Mouse (Mus musculus) frontal cortex, adult (tissue): ENCODE data around the gene Zfand2a.

Source experiments
- ATAC-seq: cut with Nextera tagmentation; 2 replicates; pipeline ENCODE4 v1.9.2; 2017; ENCODE audit warnings: mild to moderate bottlenecking, moderate library complexity, mixed read lengths; ENCODE audit not compliant: low TSS enrichment

Zfand2a gene

GRCm38 (mm10) chr5:139466801-139467200, 17.5 kb downstream of the Zfand2a start:
- ATAC-seq = no peak

- no peak for ATAC-seq
These were observed 18.0 kb downstream of the Zfand2a start for GRCm38 (mm10) chr5:139466373-139466772.

DNA sequence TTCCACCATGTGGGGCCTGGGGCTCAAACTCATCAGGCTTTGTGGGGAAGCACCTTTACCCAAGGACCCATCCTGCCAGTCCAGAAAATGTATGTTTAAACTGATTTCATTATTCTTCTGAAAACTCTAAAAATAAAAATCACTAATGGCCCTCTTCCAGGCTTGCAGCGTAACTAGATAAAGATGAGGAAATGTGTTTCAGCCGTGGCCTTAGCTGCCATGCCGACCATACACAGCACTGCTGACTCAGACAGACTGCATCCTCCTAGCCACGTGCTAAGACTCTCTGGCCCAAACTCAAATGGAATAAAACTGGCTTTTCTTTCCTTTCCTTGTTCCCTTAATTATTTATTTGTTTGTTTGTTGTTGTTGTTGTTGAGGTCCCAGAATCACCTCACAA, 19.5 kb downstream of the Zfand2a start:
- no peak for ATAC-seq

DNA sequence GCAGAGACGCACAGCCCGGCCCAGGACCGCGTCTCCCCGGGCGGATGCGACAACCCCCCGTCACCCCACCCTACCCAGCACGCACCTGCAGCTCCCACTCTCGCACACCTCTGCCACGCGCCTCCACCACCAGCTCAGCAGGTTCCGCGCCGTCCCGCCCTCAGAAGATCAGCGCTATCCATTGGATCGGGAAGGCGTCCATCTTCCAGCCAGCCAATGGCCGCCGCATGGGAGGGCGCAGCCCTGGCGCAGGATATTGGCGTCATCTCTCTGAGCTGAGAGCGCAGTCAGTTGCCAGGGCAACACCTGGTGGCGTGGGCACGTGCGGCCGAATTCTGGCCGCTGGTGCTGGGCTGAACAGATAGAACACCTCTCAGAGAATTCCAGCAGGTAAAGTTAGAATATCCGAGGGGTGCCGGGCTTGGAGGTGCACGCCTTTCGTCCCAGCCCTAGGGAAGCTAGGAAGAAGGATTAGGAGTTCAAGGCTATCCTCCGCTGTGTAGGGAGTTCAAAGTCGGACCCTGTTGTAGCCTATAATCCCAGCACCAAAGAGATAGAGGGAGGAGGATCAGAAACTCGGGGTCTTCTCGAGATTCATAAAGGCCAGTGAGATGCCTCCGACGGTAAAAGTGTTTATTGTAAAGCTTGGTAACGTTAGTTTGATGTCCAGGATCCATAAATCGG, 23.8 kb downstream of the Zfand2a start, which contains the start of gene 3110082I17Rik:
Gene 3110082I17Rik, minus strand, starts transcription at position 144 of the 684 bp plus-strand sequence.
- peak; percentile 97 for ATAC-seq

DNA sequence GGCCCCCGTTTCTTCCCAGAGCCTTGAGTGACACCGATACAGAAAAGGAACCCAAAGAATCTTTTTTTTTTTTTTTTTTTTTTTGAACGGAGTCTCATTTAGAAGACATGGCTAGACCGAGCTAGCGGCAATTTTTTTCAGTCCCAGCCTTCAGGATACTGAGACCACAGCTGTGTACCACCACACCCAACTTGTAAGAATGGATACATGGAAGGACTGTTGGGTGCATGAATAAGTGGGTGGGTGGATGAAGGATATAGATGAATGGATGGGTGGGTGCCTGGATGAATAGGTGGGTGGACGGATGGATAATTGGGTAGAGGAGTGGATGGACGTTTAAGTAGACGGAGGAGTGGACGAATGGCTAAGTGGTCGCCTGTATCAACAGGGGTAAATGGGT, 24.4 kb downstream of the Zfand2a start:
- no peak for ATAC-seq

GRCm38 (mm10) chr5:139457241-139457640, 27.1 kb downstream of the Zfand2a start:
- ATAC-seq = no peak

- peak; percentile 93 for ATAC-seq
These were observed 29.2 kb downstream of the Zfand2a start for GRCm38 (mm10) chr5:139455166-139455565.

- ATAC-seq = no peak
These were observed 31.3 kb downstream of the Zfand2a start for GRCm38 (mm10) chr5:139453031-139453430.

DNA sequence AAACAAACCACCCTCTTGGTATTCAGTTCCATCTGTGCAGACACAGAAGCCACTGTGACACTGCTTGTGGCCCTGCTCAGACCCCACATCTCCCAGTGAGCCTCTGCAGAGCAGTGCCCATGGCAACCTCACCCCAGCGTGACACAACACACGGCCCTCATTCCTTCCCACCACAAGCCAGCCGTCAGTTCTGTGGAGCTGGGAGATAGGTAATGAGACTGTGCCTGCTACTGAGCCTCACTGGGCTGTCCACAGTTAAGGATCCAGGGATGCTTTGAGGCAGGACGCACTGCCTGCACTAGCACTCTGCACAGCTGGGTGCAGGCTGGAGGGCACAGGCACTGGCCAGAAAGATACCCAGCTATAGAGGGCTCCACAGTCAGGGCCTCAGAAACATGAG, 34.4 kb downstream of the Zfand2a start:
- ATAC-seq = no peak

DNA sequence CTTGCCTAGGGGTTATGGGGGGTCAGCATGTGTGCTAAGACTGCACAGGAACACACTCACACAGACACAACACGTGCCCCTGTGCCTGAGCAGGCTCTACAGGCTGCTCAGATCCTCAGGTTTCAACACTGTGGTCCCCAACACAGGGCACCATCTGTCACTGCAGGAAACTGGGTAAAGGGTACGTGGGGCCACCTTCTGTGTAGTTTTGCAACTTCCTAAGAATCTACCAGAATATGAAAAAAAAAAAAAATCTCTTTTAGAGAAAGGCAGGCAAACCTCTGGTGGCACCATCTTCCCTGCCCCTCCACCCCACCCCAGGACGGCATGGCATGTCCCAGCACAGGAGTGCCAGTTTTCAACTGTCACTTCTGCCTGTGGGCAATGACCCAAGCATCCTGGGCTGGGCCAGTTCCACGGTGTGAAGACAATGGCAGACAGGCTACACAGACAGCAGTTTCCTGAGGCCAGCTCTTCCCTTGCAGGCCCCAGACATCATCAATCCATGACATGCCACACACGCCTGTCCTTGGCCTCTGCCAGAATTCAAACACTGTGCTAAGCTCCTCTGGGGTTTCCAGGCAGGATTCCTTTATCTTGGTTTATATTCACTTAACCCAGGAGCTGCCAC, 35.1 kb downstream of the Zfand2a start:
- no peak for ATAC-seq

DNA sequence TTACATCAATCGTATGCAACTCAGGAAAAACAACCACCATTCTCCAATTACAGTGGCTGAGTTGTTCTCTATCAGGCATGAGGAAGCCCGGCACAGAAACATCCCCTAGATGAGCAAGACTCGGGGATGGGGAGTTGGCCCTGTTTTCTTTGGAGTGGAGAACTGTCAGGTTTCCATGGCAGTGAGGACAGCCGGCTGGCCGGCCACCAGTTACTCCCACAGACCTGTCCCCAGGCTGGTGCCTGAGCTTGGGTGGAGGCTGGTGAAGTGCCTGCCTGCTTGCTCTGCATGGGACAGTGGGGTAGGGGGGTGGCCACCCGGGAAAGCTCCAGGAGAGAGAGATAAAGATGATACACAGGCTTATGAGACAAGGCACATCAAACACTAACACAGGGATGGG, 36.3 kb downstream of the Zfand2a start:
- peak; percentile 81 for ATAC-seq

- ATAC-seq = no peak
These were observed 39.1 kb downstream of the Zfand2a start for GRCm38 (mm10) chr5:139445258-139445657.

DNA sequence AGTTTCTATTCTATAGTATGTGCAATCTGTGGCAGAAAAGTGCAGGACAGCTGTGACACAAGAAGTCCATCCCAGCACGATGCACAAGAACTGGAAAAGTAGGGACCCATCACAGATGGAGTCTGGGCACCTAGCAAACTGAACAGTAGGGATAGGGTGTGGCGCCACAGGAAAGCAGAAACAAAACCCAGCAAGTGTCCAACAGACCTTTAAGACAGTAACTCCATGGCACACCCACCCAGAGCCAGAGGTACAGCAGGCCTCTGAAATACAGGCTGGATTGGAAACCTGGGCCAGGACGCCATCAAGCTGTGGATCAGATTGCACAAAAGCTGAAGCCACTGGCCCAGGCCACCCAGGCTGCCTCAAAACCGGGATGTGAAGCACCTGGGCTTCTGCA, 41.4 kb downstream of the Zfand2a start:
- no peak for ATAC-seq

DNA sequence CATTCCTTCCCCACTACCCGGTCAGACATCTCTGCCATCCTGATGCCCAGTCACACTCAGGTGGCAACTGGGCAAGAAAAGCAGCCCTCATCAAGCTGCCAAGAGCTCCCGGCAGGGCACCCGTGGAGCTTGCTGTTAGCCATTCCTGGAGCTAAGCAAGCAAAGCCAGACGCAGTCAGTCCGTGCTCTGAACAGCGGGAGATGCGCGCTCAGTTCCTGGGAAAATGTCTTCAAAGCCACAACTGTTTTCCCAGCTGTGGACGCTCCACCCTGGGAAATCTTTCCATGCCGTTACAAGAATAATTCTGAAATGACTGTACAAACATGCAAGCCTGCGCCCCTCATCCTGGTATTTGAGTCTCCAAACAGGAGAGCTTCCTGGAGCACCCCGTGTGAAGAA, 41.9 kb downstream of the Zfand2a start:
- no peak for ATAC-seq

GRCm38 (mm10) chr5:139441726-139442018, 42.7 kb downstream of the Zfand2a start:
- no peak for ATAC-seq

DNA sequence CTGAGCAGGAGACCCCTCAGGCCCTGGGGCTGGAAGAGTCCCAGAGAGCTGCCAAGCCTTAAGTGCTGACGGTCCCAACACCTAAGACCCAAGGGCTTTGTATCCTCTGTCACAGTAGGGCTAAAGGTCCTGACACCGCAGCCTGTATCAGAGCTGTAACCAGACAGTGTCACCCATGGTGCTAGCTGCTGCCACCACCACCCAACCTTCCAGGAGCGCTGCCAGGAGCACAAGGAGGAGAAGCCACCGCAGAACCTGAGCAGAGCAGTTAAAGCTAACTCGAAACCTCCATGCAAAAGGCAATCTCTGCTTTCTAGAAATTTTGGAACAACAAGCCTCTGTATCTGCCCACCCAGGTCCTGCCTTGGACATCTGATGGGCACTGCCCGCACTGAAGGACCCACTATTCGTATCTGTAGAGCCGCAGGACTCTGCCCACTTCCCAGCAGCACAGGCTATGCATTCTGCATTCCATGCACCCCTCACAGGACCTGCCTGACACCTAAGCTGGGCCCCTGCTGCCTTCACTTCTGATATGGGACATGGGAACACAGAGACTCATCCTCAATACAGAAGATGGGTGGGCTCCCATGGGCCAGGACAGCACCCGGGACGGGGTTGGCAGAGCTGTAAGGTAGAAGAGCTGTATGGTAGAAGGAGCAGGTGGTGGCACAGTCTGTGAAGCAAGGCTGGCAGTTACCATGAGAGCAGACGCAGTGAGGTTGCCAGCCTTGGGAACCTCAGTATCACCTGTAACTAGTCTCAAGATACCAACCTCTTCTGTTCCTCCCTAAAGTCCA, 43.2 kb downstream of the Zfand2a start:
- ATAC-seq = no peak; the same call in 1 of the 2 replicates

DNA sequence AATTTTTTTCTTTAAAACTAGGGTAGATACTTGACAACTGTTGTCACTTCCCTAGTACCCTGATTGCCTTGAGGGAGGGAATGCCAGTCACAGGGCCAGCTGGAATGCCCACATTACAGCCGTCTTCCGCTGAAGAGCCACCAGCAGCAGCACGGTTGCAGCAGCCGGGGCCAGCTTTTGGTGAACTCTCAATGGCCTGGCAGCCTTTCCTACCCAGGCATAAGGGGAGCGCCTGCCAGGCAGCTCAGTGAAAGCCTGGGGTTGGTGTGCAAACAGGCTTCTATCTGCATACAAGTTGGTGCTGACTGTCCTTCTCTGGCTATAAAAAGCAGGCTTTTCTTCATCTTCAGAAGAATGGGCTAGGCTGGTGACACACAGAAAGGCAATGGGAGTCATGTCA, 43.9 kb downstream of the Zfand2a start:
- ATAC-seq = peak; percentile 48

GRCm38 (mm10) chr5:139438440-139438839, 45.9 kb downstream of the Zfand2a start:
- no peak for ATAC-seq

DNA sequence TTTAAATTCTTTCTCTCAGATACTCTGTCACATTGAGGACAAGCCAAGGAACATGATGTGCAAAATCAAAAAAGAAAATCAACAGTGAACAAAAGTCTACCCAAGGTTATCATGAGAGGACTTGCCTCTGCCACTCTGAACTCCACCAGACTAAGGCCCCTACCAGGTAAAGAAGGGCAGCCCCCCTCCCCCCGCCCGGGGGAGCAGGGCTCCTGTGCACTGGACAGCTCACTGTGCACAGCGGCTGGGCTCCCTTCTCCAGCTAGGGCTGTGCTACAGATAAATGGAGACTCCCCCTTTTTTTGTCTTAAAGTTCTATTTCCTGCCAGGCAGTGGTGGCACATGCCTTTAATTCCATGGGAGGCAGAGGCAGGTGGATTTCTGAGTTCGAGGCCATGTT, 46.6 kb downstream of the Zfand2a start:
- no peak for ATAC-seq

DNA sequence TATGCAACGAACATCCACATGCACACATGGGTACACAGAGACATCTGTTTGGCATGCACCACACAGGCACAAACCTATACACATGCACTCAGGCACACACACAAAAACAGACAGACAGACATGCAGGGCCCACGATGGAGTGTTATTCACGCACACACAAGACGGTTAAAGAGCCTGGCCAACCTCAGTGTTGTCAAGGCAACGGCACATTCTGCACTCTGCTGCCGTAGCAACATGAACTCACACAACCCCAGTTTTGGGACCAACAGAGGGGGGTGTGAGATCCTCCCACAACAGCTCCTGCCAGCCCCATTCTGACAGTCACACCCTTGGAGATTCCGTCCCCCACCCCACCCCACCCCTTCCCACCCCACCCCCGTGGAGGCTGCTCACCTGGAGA, 49.4 kb downstream of the Zfand2a start:
- peak; percentile 60 for ATAC-seq

DNA sequence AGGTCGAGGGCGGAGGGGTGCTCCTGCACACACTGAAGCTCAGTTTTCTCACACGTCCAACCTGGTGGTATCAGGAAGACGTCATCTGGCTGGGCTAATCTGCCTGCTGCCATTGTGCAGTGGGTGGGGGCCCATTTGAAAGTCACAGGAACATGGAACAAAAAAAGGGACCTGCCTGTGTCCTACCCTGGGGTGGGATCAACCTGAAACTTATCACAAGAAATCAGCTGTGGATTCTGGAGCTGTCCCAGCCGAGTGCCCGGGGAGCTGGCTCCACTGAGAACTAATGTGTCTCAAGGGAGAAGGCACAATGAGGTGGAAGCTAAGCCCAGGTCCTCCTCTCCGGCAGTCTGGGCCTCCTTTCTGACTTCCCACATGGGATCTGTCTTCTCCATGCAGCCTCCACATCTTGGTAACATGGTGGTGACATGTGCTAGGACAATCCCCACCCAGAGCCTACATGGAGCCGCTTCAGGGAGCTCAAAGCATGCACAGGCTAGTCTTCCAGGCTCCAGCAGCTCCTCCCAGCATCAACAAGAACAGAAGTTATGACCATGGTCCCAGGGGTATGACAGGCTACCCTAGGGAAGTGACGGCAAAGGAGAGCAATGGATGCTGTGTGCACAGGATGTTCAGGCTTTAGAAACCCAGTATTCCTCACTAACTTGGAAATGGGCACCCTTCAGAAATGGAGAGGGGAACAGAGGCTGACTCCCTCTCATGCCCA, 50.3 kb downstream of the Zfand2a start:
- ATAC-seq = no peak

- ATAC-seq = no peak
These were observed 51.4 kb downstream of the Zfand2a start for GRCm38 (mm10) chr5:139432747-139433508.
